Mouse (Mus musculus) cortical plate, adult 2 months (tissue): ENCODE measurements around the gene Pfdn6. TPM values are rescaled to one million over a fixed set of nuclear protein-coding genes. Genes with fewer than 3 reads are reported as not detected.
A peak's percentile ranks its signal among the peaks of the same experiment; 100 is the strongest.

Experiments
- H3K27ac ChIP-seq: fragments of 200-500 bp; 2 replicates; pipeline ENCODE4 v1.5.1; 2012; ENCODE audit warnings: low read length, control low read depth, inconsistent platforms; ENCODE audit not compliant: insufficient read depth
- H3K4me1 ChIP-seq: fragments of 200-500 bp; 2 replicates; pipeline ENCODE4 v1.6.1; 2011; ENCODE audit warnings: low read length; ENCODE audit not compliant: control insufficient read depth, insufficient read depth
- H3K4me3 ChIP-seq: fragments of 200-500 bp; 2 replicates; pipeline ENCODE4 v1.5.1; 2011; ENCODE audit warnings: mild to moderate bottlenecking, low read length, control low read depth; ENCODE audit not compliant: insufficient read depth
- CTCF ChIP-seq: fragments of 200-500 bp; IDR thresholded peaks from 2 replicates; pipeline ENCODE4 v1.5.1; 2011; ENCODE audit warnings: mild to moderate bottlenecking, control low read depth, low read length; ENCODE audit not compliant: insufficient read depth; ENCODE audit errors: extremely low read depth
- POLR2A ChIP-seq: fragments of 200-500 bp; IDR thresholded peaks from 2 replicates; pipeline ENCODE4 v1.6.1; 2011; ENCODE audit warnings: mild to moderate bottlenecking, low read length, control low read depth; ENCODE audit not compliant: insufficient read depth; ENCODE audit errors: extremely low read depth
- polyA plus RNA-seq: library from polyadenylated mRNA; depleted of rRNA; stranded (reverse); fragments of >200 nt; gene quantifications from 2 replicates; pipeline ENCODE4 v1.2.3, GENCODE M21; 2012

Pfdn6 gene
- polyA plus RNA-seq, 1 experiment = 113 TPM

DNA sequence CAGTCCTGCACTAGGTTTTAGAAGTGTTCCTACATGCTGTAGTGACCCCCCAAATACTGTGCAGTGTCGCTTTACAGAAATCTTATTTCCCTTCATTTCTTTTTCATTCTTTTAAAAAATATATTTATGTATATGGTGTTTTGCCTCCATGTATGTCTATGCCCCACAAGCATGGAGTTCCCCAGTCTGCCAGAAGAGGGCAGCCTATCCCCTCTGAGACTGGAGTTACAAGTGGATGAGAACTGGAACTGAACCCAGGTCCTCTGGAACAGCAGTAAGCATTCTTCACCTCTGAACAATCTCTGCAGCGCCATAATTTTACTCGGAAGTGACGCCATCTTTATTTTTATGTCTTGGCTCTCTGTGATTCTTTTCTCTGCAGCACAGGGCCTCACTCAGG, 29.3 kb upstream of the Pfdn6 start:
- no peak for TF ChIP-seq CTCF
- no peak for TF ChIP-seq POLR2A
- Histone ChIP-seq H3K27ac (no peak overlapping the region), H3K4me1 (no peaks in the 10 kb centered on the region), H3K4me3 (no peak overlapping the region)

- H3K4me3 ChIP-seq = no peak overlapping the region
- no peak for TF ChIP-seq POLR2A
- peak; percentile 6; the same call in 1 of the 2 replicates for TF ChIP-seq CTCF
- H3K4me1 ChIP-seq = no peaks in the 10 kb centered on the region
- H3K27ac ChIP-seq = no peak overlapping the region
Measured at GRCm38 (mm10) chr17:33968927-33969326, 28.8 kb upstream of the Pfdn6 start.

DNA sequence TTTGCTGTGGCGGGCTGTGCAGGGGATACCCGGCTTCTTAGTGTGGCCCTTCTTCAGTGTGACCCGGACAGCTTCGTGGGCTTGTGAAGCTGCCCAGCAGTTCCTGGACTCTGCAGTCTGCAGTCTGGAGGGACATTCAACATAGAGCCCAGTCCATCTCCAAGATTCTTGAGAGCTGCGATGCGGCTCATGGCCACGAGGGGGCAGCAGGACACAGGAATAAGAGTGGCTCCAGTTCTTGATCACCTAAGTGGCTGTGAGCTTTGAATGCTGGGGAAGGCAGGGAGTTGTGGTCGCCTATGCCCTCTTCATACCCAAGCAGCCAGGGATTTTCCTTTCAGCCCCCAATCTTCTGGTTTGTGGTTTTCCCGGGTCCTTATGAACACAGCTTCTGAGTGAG, 28.3 kb upstream of the Pfdn6 start:
- H3K4me3 ChIP-seq = no peak overlapping the region
- H3K27ac ChIP-seq = no peak overlapping the region
- H3K4me1 ChIP-seq = no peaks in the 10 kb centered on the region
- TF ChIP-seq POLR2A (no peak), CTCF (peak; percentile 89)

DNA sequence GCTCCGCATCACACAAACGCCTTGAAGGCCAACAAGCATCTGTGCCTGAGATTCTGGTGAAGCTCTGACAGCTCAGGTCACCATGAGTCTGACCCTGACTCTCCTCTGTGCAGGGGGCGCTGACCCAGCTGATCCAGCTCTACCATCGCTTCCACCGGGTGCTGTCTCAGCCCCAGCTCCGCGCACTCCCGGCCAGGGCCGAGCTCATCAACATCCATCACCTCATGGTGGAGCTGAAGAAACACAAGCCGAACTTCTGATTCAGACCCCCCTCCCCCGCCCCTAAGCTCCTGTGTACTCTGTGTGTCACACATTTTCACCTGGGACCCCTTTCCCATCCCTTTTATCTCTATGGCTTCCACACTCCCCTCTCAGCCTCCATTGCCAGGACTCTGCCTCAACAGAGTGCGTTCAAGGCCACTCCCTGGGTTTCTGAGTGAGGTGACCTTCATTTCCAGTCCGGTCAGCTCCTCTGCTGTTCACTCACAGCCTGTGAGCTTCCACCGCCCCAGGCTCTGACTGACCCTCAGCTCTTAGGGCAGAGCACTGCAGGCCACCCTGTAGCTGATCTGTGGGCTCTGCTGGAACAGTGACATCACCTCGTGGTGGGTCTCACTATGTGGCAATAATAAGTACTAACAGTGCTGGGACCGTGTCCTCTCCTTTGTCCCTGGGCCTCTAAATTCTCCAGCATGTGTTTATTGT, 25.9 kb upstream of the Pfdn6 start:
- Histone ChIP-seq H3K4me1 (no peaks in the 10 kb centered on the region), H3K27ac (no peak overlapping the region), H3K4me3 (no peak overlapping the region)
- TF ChIP-seq POLR2A = no peak
- TF ChIP-seq CTCF = no peak

GRCm38 (mm10) chr17:33965082-33965845, 25.1 kb upstream of the Pfdn6 start:
- H3K27ac ChIP-seq = no peak overlapping the region
- no peak overlapping the region for H3K4me3 ChIP-seq
- H3K4me1 ChIP-seq = no peaks in the 10 kb centered on the region
- no peak for TF ChIP-seq CTCF
- no peak for TF ChIP-seq POLR2A

- TF ChIP-seq CTCF (no peak), POLR2A (no peak)
Measured at GRCm38 (mm10) chr17:33962876-33963275, 22.7 kb upstream of the Pfdn6 start.

GRCm38 (mm10) chr17:33959948-33960347, 19.8 kb upstream of the Pfdn6 start:
- Histone ChIP-seq H3K4me1 (no peaks in the 10 kb centered on the region; the same call in 1 of the 2 replicates), H3K4me3 (no peak overlapping the region), H3K27ac (no peak overlapping the region)
- TF ChIP-seq CTCF (no peak), POLR2A (no peak)

More at GRCm38 (mm10) chr17:33962876-33963275, 22.7 kb upstream of the Pfdn6 start:
- Histone ChIP-seq H3K4me1 (no peaks in the 10 kb centered on the region), H3K27ac (no peak overlapping the region), H3K4me3 (no peak overlapping the region)

GRCm38 (mm10) chr17:33959135-33959534, 19.0 kb upstream of the Pfdn6 start:
- Histone ChIP-seq H3K4me1 (no peaks in the 10 kb centered on the region; the same call in 1 of the 2 replicates), H3K4me3 (no peak overlapping the region), H3K27ac (no peak overlapping the region)
- no peak for TF ChIP-seq CTCF
- no peak for TF ChIP-seq POLR2A

- Histone ChIP-seq H3K4me1 (no peaks in the 10 kb centered on the region; the same call in 1 of the 2 replicates), H3K27ac (no peak overlapping the region), H3K4me3 (no peak overlapping the region)
- no peak for TF ChIP-seq POLR2A
- no peak for TF ChIP-seq CTCF
Measured at GRCm38 (mm10) chr17:33958451-33958850, 18.3 kb upstream of the Pfdn6 start.
